Mouse (Mus musculus) neural tube, embryonic 14.5 days (tissue): ENCODE measurements around the gene Ccdc58. TPM values are rescaled to one million over a fixed set of nuclear protein-coding genes. Genes with fewer than 3 reads are reported as not detected.
"Not testable (repeated sequence)": the region's sequence is repeated elsewhere in the genome, so short reads cannot be mapped to it uniquely, and the experiment has no call there.

ENCODE experiments used
- ATAC-seq: fragments of 200-750 bp; cut with Nextera tagmentation; 2 replicates; pipeline ENCODE4 v1.8.0; 2017; ENCODE audit warnings: low read depth, mild to moderate bottlenecking, moderate TSS enrichment, moderate library complexity
- H3K27ac ChIP-seq: fragments of 300-500 bp; sonication (generic); 2 replicates; pipeline ENCODE4 v1.5.1; 2014; ENCODE audit warnings: low read depth, mild to moderate bottlenecking, control low read depth, low read length, moderate library complexity, mixed read lengths
- H3K27me3 ChIP-seq: fragments of 300-500 bp; sonication (generic); 2 replicates; pipeline ENCODE4 v1.6.1; 2014; ENCODE audit warnings: low read length; ENCODE audit not compliant: control insufficient read depth, insufficient read depth
- H3K36me3 ChIP-seq: fragments of 300-500 bp; sonication (generic); 2 replicates; pipeline ENCODE4 v1.6.1; 2014; ENCODE audit warnings: low read length, mixed read lengths; ENCODE audit not compliant: control insufficient read depth, insufficient read depth
- H3K4me1 ChIP-seq: fragments of 300-500 bp; sonication (generic); 2 replicates; pipeline ENCODE4 v1.6.1; 2014; ENCODE audit warnings: low read length; ENCODE audit not compliant: control insufficient read depth, insufficient read depth
- H3K4me2 ChIP-seq: fragments of 300-500 bp; sonication (generic); 2 replicates; pipeline ENCODE4 v1.6.1; 2014; ENCODE audit warnings: mild to moderate bottlenecking, low read depth, low read length, control low read depth
- H3K4me3 ChIP-seq: fragments of 300-500 bp; sonication (generic); 2 replicates; pipeline ENCODE4 v1.5.1; 2014; ENCODE audit warnings: low read depth, low read length, control low read depth, mixed read lengths
- H3K9ac ChIP-seq: fragments of 300-500 bp; sonication (generic); replicated peaks from 2 replicates; pipeline ENCODE4 v1.6.1; 2014; ENCODE audit warnings: low read depth, mild to moderate bottlenecking, control low read depth, low read length, mixed read lengths
- H3K9me3 ChIP-seq: fragments of 300-500 bp; sonication (generic); 2 replicates; pipeline ENCODE4 v1.6.1; 2016; ENCODE audit warnings: low read length; ENCODE audit not compliant: control insufficient read depth
- WGBS: fragments of 180-500 bp; shearing (Covaris S2); extraction: QIAGEN DNeasy Blood & Tissue Kit; methylation state at CpG from one replicate; pipeline ENCODE4 v1.1.7; 2014; 5-methylcytosine and 5-hydroxymethylcytosine counted together
- polyA plus RNA-seq: library from polyadenylated mRNA; unstranded; fragments of >200 nt; fragmentation: Nextera tagmentation; extraction: Ambion mirVana; gene quantifications from 2 replicates; pipeline ENCODE4 v1.2.1, GENCODE M21; 2014

The Ccdc58 gene
- polyA plus RNA-seq, 1 experiment from 2014 or later, result 28.5 TPM

DNA sequence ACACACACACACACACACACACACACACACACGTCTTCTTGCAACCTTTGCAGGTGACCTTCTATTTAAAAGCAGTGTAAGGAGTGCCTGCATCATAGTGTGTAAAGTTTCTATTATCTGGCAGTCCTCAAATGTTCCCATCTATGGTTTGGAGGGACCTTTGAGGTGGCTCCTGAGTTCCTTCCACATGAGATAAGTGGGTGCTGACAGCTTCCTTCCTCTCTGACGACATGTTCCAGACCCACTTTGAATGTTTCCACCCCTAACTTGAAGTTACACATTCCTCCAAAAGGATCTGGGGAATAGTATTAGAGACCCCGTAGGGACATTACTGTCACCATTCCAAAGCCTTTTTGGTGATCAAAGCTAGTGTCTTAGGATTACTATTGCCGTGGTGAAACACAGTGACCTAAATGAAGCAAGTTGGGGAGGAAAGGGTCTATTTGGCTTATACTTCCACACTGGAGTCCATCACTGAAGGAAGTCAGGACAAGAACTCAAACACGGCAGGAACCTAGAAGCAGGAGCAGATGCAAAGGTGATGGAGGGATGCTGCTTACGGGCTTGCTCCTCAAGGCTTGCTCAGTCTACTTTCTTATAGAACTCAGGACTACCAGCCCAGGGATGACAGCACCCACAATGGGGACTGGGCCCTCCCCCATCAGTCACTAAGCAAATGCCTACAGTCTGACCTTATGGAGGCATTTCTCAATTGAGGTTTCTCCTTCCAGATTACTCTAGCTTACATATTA lies 17.8 kb upstream of the Ccdc58 start:
- Histone ChIP-seq H3K9me3 (no peaks in the 10 kb centered on the region), H3K27ac (no peak overlapping the region), H3K4me1 (no peaks in the 10 kb centered on the region), H3K36me3 (peaks cover 9% of the 10 kb centered on the region; the same call in 1 of the 2 replicates), H3K4me2 (no peak overlapping the region), H3K27me3 (no peaks in the 10 kb centered on the region), H3K9ac (no peak overlapping the region), H3K4me3 (no peak overlapping the region)
- ATAC-seq, result no peak
- WGBS, result 95% methylated on average over 6 of the region's 6 CpGs

DNA sequence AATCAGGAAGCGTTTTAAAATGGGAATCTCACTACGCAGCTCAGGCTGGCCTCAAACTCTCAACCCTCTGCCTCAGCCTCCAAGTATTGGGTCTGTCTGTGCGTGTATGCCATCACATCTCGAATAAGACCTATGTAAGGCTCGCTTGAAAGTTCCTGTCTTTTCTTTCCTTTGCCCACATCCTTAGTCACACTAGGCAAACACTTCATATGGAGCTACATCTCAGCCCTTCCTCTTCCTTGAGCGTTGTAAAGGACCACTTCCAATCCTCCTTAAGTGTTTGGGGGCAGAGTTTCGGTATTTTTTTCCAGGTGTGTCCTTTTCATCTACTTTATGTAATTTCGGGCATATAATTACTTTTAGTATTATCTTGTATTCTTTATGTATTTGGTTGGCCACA lies 16.6 kb upstream of the Ccdc58 start:
- Histone ChIP-seq H3K27ac (no peak overlapping the region), H3K4me1 (no peaks in the 10 kb centered on the region), H3K27me3 (no peaks in the 10 kb centered on the region), H3K4me3 (no peak overlapping the region), H3K4me2 (no peak overlapping the region), H3K9me3 (no peaks in the 10 kb centered on the region), H3K36me3 (peaks cover under 1% of the 10 kb centered on the region; the same call in 1 of the 2 replicates), H3K9ac (no peak overlapping the region)
- 98% methylated on average over 8 of the region's 8 CpGs for WGBS
- no peak for ATAC-seq

DNA sequence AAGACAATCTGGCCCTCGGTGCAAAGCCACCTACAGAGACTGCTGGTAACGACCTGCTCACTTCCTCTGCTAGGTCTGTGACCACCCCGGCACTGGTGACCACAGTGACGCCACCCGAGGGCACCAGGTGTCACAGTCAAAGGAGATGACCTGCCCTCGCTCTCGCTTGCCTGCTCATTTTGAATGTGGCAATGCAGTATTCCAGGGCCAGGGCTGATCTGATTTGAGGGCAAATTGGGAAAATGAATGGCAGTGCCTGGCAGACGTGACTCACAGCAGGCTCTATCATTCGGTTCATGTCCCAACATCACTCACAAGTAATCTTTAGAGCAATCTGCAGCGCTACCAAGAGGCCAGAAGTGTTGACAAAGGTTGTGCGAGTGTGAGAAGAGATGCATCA lies 15.1 kb upstream of the Ccdc58 start:
- Histone ChIP-seq H3K9me3 (no peaks in the 10 kb centered on the region), H3K27me3 (no peaks in the 10 kb centered on the region), H3K36me3 (no peaks in the 10 kb centered on the region), H3K4me2 (no peak overlapping the region), H3K4me1 (no peaks in the 10 kb centered on the region), H3K4me3 (no peak overlapping the region), H3K9ac (no peak overlapping the region), H3K27ac (no peak overlapping the region)
- no peak for ATAC-seq
- 88% methylated on average over 11 of the region's 11 CpGs for WGBS

- H3K4me2 ChIP-seq, result no peak overlapping the region
- H3K27me3 ChIP-seq, result no peaks in the 10 kb centered on the region
- no peak overlapping the region for H3K27ac ChIP-seq
- H3K36me3 ChIP-seq, result no peaks in the 10 kb centered on the region
- 89% methylated on average over 8 of the region's 8 CpGs for WGBS
- no peak overlapping the region for H3K4me3 ChIP-seq
- ATAC-seq, result no peak
- H3K9me3 ChIP-seq, result no peaks in the 10 kb centered on the region
- no peak overlapping the region for H3K9ac ChIP-seq
- H3K4me1 ChIP-seq, result no peaks in the 10 kb centered on the region
Observed at GRCm38 (mm10) chr16:36057933-36058475, 13.5 kb upstream of the Ccdc58 start.

DNA sequence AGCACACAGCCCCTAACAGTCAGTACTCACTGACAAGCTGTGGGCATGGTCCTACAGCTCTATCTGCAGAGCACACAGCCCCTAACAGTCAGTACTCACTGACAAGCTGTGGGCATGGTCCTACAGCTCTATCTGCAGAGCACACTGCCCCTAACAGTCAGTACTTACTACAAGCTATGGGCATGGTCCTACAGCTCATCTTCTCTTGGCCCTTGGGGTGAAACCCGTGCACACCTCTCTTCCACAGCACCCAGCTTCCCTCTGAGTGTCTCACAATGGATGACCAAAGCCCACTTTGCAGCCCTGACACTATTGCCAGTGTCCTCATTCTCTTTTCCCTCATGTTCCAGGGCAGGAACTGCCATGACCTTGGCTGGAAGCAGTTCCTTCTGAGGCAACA lies 9.0 kb upstream of the Ccdc58 start:
- not testable (repeated sequence) for H3K9ac ChIP-seq, H3K36me3 ChIP-seq, H3K27ac ChIP-seq, H3K27me3 ChIP-seq, H3K9me3 ChIP-seq, H3K4me1 ChIP-seq, H3K4me3 ChIP-seq, ATAC-seq, H3K4me2 ChIP-seq
- WGBS, result 100% methylated on average over 1 of the region's 1 CpGs

GRCm38 (mm10) chr16:36063315-36063714 lies 8.2 kb upstream of the Ccdc58 start:
- Histone ChIP-seq H3K27me3 (no peaks in the 10 kb centered on the region), H3K9ac (no peak overlapping the region), H3K4me3 (no peak overlapping the region), H3K9me3 (no peaks in the 10 kb centered on the region), H3K4me1 (no peaks in the 10 kb centered on the region), H3K27ac (no peak overlapping the region), H3K4me2 (no peak overlapping the region), H3K36me3 (no peaks in the 10 kb centered on the region)
- WGBS, result 66% methylated on average over 2 of the region's 2 CpGs
- ATAC-seq, result no peak

DNA sequence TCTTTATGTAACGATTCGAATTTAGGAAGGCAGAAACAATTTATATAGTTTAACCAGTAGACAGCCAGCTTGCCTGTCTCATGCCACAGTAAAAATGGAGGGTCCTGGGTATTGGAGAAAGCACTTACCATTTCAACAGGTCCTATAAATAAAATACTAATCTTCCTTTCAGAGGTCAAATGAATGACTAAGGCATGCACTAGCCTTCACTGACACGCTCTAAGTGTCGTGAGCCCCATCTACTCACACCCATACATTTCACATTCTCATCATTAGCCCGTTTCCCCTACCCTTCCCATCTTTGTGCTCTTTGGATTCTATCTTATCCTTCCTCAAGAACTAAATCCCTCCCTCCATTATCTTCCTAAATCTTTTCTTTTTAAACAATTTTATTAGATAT lies 6.6 kb upstream of the Ccdc58 start:
- no peaks in the 10 kb centered on the region for H3K27me3 ChIP-seq
- no peaks in the 10 kb centered on the region for H3K36me3 ChIP-seq
- H3K4me1 ChIP-seq, result peaks cover 8% of the 10 kb centered on the region; the same call in 1 of the 2 replicates
- no peak overlapping the region for H3K4me3 ChIP-seq
- ATAC-seq, result no peak
- WGBS, result 90% methylated on average over 5 of the region's 5 CpGs
- H3K9me3 ChIP-seq, result no peaks in the 10 kb centered on the region
- no peak overlapping the region for H3K4me2 ChIP-seq
- H3K27ac ChIP-seq, result no peak overlapping the region
- no peak overlapping the region for H3K9ac ChIP-seq

- Histone ChIP-seq H3K4me3 (no peak overlapping the region), H3K4me1 (peaks cover 14% of the 10 kb centered on the region; the same call in 1 of the 2 replicates), H3K9me3 (no peaks in the 10 kb centered on the region), H3K9ac (no peak overlapping the region), H3K27ac (no peak overlapping the region), H3K36me3 (no peaks in the 10 kb centered on the region), H3K27me3 (no peaks in the 10 kb centered on the region), H3K4me2 (no peak overlapping the region)
- 78% methylated on average over 2 of the region's 2 CpGs for WGBS
- ATAC-seq, result no peak
Observed at GRCm38 (mm10) chr16:36067694-36068093, 3.8 kb upstream of the Ccdc58 start.

DNA sequence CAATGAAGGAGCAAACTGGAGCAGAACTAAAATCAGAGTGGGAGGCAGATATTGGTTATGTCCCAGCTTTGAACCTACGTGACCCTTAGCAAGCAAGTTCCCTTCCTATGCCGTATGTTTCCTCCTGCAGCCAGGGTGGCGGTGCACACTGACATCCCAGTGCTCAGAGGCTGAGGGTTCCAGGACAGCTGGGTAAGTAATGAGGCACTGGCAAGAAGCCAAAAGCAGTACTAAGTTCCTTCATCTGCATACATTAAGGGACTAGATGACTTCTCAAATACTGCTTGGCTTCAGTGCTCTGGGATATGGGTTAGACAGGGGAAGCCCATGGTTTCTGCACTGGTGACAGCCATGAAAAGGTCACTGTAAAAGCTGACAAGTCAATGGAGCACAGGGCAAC lies 3.1 kb upstream of the Ccdc58 start:
- 50% methylated on average over 3 of the region's 3 CpGs for WGBS
- Histone ChIP-seq H3K27ac (no peak overlapping the region), H3K9me3 (no peaks in the 10 kb centered on the region), H3K4me2 (no peak overlapping the region), H3K27me3 (no peaks in the 10 kb centered on the region), H3K36me3 (no peaks in the 10 kb centered on the region), H3K9ac (no peak overlapping the region), H3K4me3 (no peak overlapping the region), H3K4me1 (peaks cover 14% of the 10 kb centered on the region; the same call in 1 of the 2 replicates)
- no peak for ATAC-seq
